Mouse (Mus musculus): ENCODE results near the gene Pld2. TPM values are rescaled to one million over a fixed set of nuclear protein-coding genes. Genes with fewer than 3 reads are reported as not detected.

The Pld2 gene
- polyA plus RNA-seq (2015; fragmentation: Nextera tagmentation; extraction: Ambion mirVana): 7.0 and 8.2 TPM in 2 replicates

- WGBS: 0% methylated on average over 46 of the region's 65 CpGs
- H3K27ac ChIP-seq (replicated peaks): no peak within 1 kb of the TSS
- H3K4me3 ChIP-seq: peak within 1 kb of the TSS; percentile 53
- peak within 1 kb of the TSS; percentile 51 for H3K9ac ChIP-seq (replicated peaks)
- no peaks in the 10 kb centered on the region for H3K36me3 ChIP-seq
- peak; percentile 70 for ATAC-seq (replicated peaks)
- peak within 1 kb of the TSS; percentile 71 for H3K4me2 ChIP-seq (replicated peaks)
- H3K27me3 ChIP-seq: no peaks in the 10 kb centered on the region; the same call in 1 of the 2 replicates
- H3K9me3 ChIP-seq: no peaks in the 10 kb centered on the region
- peaks cover 8% of the 10 kb centered on the region; the same call in 1 of the 2 replicates for H3K4me1 ChIP-seq
These were observed at the start of gene Pld2 for GRCm38 (mm10) chr11:70539877-70540587. TSS of gene Pld2 (plus strand) at chr11:70540064.

- no peaks in the 10 kb centered on the region for H3K9me3 ChIP-seq
- H3K4me1 ChIP-seq: no peaks in the 10 kb centered on the region
- 67% methylated on average over 14 of the region's 14 CpGs for WGBS
- no peak overlapping the region for H3K27ac ChIP-seq (replicated peaks)
- no peak overlapping the region for H3K4me2 ChIP-seq (replicated peaks)
- H3K4me3 ChIP-seq: no peak overlapping the region
- ATAC-seq (replicated peaks): no peak
- H3K9ac ChIP-seq (replicated peaks): no peak overlapping the region
- H3K36me3 ChIP-seq: no peaks in the 10 kb centered on the region
- no peaks in the 10 kb centered on the region for H3K27me3 ChIP-seq
These were observed 40.0 kb upstream of the Pld2 start for GRCm38 (mm10) chr11:70499566-70500475.

- Histone ChIP-seq H3K27me3 (no peaks in the 10 kb centered on the region), H3K4me3 (no peak overlapping the region)
These were observed 39.4 kb upstream of the Pld2 start for GRCm38 (mm10) chr11:70500476-70500812.

GRCm38 (mm10) chr11:70502018-70502417 is 37.8 kb upstream of the Pld2 start:
- Histone ChIP-seq H3K4me1 (no peaks in the 10 kb centered on the region), H3K27ac (replicated peaks) (no peak overlapping the region), H3K9ac (replicated peaks) (no peak overlapping the region), H3K36me3 (no peaks in the 10 kb centered on the region), H3K4me2 (replicated peaks) (no peak overlapping the region), H3K4me3 (no peak overlapping the region), H3K27me3 (no peaks in the 10 kb centered on the region), H3K9me3 (no peaks in the 10 kb centered on the region)
- no peak for ATAC-seq (replicated peaks)
- WGBS: 82% methylated on average over 3 of the region's 3 CpGs

More at GRCm38 (mm10) chr11:70500476-70500812, 39.4 kb upstream of the Pld2 start:
- ATAC-seq (replicated peaks): no peak
- H3K9me3 ChIP-seq: no peaks in the 10 kb centered on the region
- no peak overlapping the region for H3K9ac ChIP-seq (replicated peaks)
- 97% methylated on average over 1 of the region's 1 CpGs for WGBS
- H3K27ac ChIP-seq (replicated peaks): no peak overlapping the region
- H3K4me1 ChIP-seq: no peaks in the 10 kb centered on the region
- no peak overlapping the region for H3K4me2 ChIP-seq (replicated peaks)
- no peaks in the 10 kb centered on the region for H3K36me3 ChIP-seq

- ATAC-seq (replicated peaks): no peak
- Histone ChIP-seq H3K9ac (replicated peaks) (no peak within 1 kb of the TSS), H3K4me2 (replicated peaks) (no peak within 1 kb of the TSS), H3K9me3 (no peaks in the 10 kb centered on the region), H3K4me1 (peaks cover 5% of the 10 kb centered on the region; the same call in 1 of the 2 replicates), H3K36me3 (no peaks in the 10 kb centered on the region), H3K27ac (replicated peaks) (no peak within 1 kb of the TSS), H3K27me3 (peaks cover 2% of the 10 kb centered on the region; the same call in 1 of the 2 replicates), H3K4me3 (no peak within 1 kb of the TSS)
- 83% methylated on average over 9 of the region's 9 CpGs for WGBS
These were observed 34.9 kb upstream of the Pld2 start, which contains the start of gene Tm4sf5 for GRCm38 (mm10) chr11:70504970-70505369. TSS of gene Tm4sf5 (plus strand) at chr11:70505244.

- H3K4me2 ChIP-seq (replicated peaks): no peak overlapping the region
- 25% methylated on average over 4 of the region's 4 CpGs for WGBS
- no peak for ATAC-seq (replicated peaks)
- no peaks in the 10 kb centered on the region for H3K36me3 ChIP-seq
- peaks cover 5% of the 10 kb centered on the region; the same call in 1 of the 2 replicates for H3K4me1 ChIP-seq
- no peak overlapping the region for H3K9ac ChIP-seq (replicated peaks)
- H3K27me3 ChIP-seq: peaks cover 2% of the 10 kb centered on the region; the same call in 1 of the 2 replicates
- no peak overlapping the region for H3K4me3 ChIP-seq
- H3K9me3 ChIP-seq: no peaks in the 10 kb centered on the region
- no peak overlapping the region for H3K27ac ChIP-seq (replicated peaks)
These were observed 33.5 kb upstream of the Pld2 start for GRCm38 (mm10) chr11:70506385-70506784.

GRCm38 (mm10) chr11:70506962-70507515 is 32.8 kb upstream of the Pld2 start:
- Histone ChIP-seq H3K9me3 (no peaks in the 10 kb centered on the region), H3K36me3 (no peaks in the 10 kb centered on the region), H3K4me3 (no peak overlapping the region), H3K9ac (replicated peaks) (no peak overlapping the region), H3K27ac (replicated peaks) (no peak overlapping the region), H3K4me1 (peaks cover 5% of the 10 kb centered on the region; the same call in 1 of the 2 replicates), H3K4me2 (replicated peaks) (no peak overlapping the region), H3K27me3 (peaks cover 2% of the 10 kb centered on the region; the same call in 1 of the 2 replicates)
- 74% methylated on average over 7 of the region's 7 CpGs for WGBS
- no peak for ATAC-seq (replicated peaks)

- H3K9ac ChIP-seq (replicated peaks): no peak overlapping the region
- H3K27ac ChIP-seq (replicated peaks): no peak overlapping the region
- peaks cover 2% of the 10 kb centered on the region; the same call in 1 of the 2 replicates for H3K27me3 ChIP-seq
- peak overlapping the region; percentile 14; the same call in 1 of the 2 replicates for H3K4me3 ChIP-seq
- no peaks in the 10 kb centered on the region for H3K9me3 ChIP-seq
- no peak; the same call in 1 of the 2 replicates for ATAC-seq (replicated peaks)
- 12% methylated on average over 19 of the region's 19 CpGs for WGBS
- H3K4me1 ChIP-seq: peaks cover 5% of the 10 kb centered on the region; the same call in 1 of the 2 replicates
- no peaks in the 10 kb centered on the region for H3K36me3 ChIP-seq
- peak overlapping the region; percentile 31 for H3K4me2 ChIP-seq (replicated peaks)
These were observed 29.9 kb upstream of the Pld2 start for GRCm38 (mm10) chr11:70509753-70510564.

- H3K27ac ChIP-seq (replicated peaks): no peak overlapping the region
- no peak for ATAC-seq (replicated peaks)
- H3K4me1 ChIP-seq: peaks cover 5% of the 10 kb centered on the region; the same call in 1 of the 2 replicates
- H3K36me3 ChIP-seq: no peaks in the 10 kb centered on the region
- peaks cover 2% of the 10 kb centered on the region; the same call in 1 of the 2 replicates for H3K27me3 ChIP-seq
- no peak overlapping the region for H3K9ac ChIP-seq (replicated peaks)
- H3K9me3 ChIP-seq: no peaks in the 10 kb centered on the region
- H3K4me3 ChIP-seq: no peak overlapping the region
- no peak overlapping the region for H3K4me2 ChIP-seq (replicated peaks)
- WGBS: 84% methylated on average over 2 of the region's 2 CpGs
These were observed 28.6 kb upstream of the Pld2 start for GRCm38 (mm10) chr11:70511242-70511641.

GRCm38 (mm10) chr11:70511825-70512224 is 28.0 kb upstream of the Pld2 start:
- peaks cover 5% of the 10 kb centered on the region; the same call in 1 of the 2 replicates for H3K4me1 ChIP-seq
- no peak overlapping the region for H3K9ac ChIP-seq (replicated peaks)
- H3K4me3 ChIP-seq: no peak overlapping the region
- no peaks in the 10 kb centered on the region for H3K36me3 ChIP-seq
- peaks cover 2% of the 10 kb centered on the region; the same call in 1 of the 2 replicates for H3K27me3 ChIP-seq
- H3K4me2 ChIP-seq (replicated peaks): no peak overlapping the region
- 92% methylated on average over 7 of the region's 7 CpGs for WGBS
- no peaks in the 10 kb centered on the region for H3K9me3 ChIP-seq
- no peak overlapping the region for H3K27ac ChIP-seq (replicated peaks)
- no peak for ATAC-seq (replicated peaks)

GRCm38 (mm10) chr11:70512709-70513342 is 27.0 kb upstream of the Pld2 start:
- Histone ChIP-seq H3K4me3 (no peak overlapping the region), H3K27ac (replicated peaks) (no peak overlapping the region)
- 85% methylated on average over 7 of the region's 7 CpGs for WGBS

More at GRCm38 (mm10) chr11:70512709-70513342, 27.0 kb upstream of the Pld2 start:
- no peaks in the 10 kb centered on the region for H3K36me3 ChIP-seq
- no peak overlapping the region for H3K9ac ChIP-seq (replicated peaks)
- H3K4me2 ChIP-seq (replicated peaks): no peak overlapping the region
- ATAC-seq (replicated peaks): no peak
- H3K9me3 ChIP-seq: no peaks in the 10 kb centered on the region
- peaks cover 5% of the 10 kb centered on the region; the same call in 1 of the 2 replicates for H3K4me1 ChIP-seq
- H3K27me3 ChIP-seq: peaks cover 2% of the 10 kb centered on the region; the same call in 1 of the 2 replicates
